Mouse (Mus musculus) forebrain, embryonic 16.5 days (tissue): Measurements from ENCODE around the gene Ubac2. TPM values are rescaled to one million over a fixed set of nuclear protein-coding genes. Genes with fewer than 3 reads are reported as not detected.
"Not testable (repeated sequence)": the region's sequence is repeated elsewhere in the genome, so short reads cannot be mapped to it uniquely, and the experiment has no call there.

Experiments used
- ATAC-seq: fragments of 200-750 bp; cut with Nextera tagmentation; 2 replicates; pipeline ENCODE4 v1.8.0; 2017; ENCODE audit warnings: mild to moderate bottlenecking, moderate library complexity
- H3K27ac ChIP-seq: fragments of 300-500 bp; sonication (generic); 2 replicates; pipeline ENCODE4 v1.5.1; 2014; ENCODE audit warnings: low read length, control low read depth
- H3K27me3 ChIP-seq: fragments of 300-500 bp; sonication (generic); replicated peaks from 2 replicates; pipeline ENCODE4 v1.6.1; 2014; ENCODE audit warnings: low read length; ENCODE audit not compliant: control insufficient read depth, insufficient read depth
- H3K36me3 ChIP-seq: fragments of 300-500 bp; sonication (generic); 2 replicates; pipeline ENCODE4 v1.6.1; 2014; ENCODE audit not compliant: control insufficient read depth, insufficient read depth
- H3K4me1 ChIP-seq: fragments of 300-500 bp; sonication (generic); replicated peaks from 2 replicates; pipeline ENCODE4 v1.6.1; 2014; ENCODE audit warnings: low read length; ENCODE audit not compliant: control insufficient read depth, insufficient read depth
- H3K4me2 ChIP-seq: fragments of 300-500 bp; sonication (generic); 2 replicates; pipeline ENCODE4 v1.6.1; 2014; ENCODE audit warnings: mild to moderate bottlenecking, low read length, control low read depth
- H3K4me3 ChIP-seq: fragments of 300-500 bp; sonication (generic); replicated peaks from 2 replicates; pipeline ENCODE4 v1.5.1; 2014; ENCODE audit warnings: mild to moderate bottlenecking, low read length, control low read depth
- H3K9ac ChIP-seq: fragments of 300-500 bp; sonication (generic); replicated peaks from 2 replicates; pipeline ENCODE4 v1.6.1; 2014; ENCODE audit warnings: low read depth, low read length, control low read depth
- H3K9me3 ChIP-seq: fragments of 300-500 bp; sonication (generic); 2 replicates; pipeline ENCODE4 v1.6.1; 2016; ENCODE audit warnings: low read length; ENCODE audit not compliant: control insufficient read depth
- WGBS: fragments of 180-500 bp; shearing (Covaris S2); extraction: QIAGEN DNeasy Blood & Tissue Kit; methylation state at CpG from one replicate; pipeline ENCODE4 v1.1.7; 2014; 5-methylcytosine and 5-hydroxymethylcytosine counted together
- polyA plus RNA-seq: library from polyadenylated mRNA; unstranded; fragments of >200 nt; fragmentation: Nextera tagmentation; extraction: Ambion mirVana; gene quantifications from 2 replicates; pipeline ENCODE4 v1.2.1, GENCODE M21; 2015

Ubac2 gene
- polyA plus RNA-seq, 1 experiment from 2014 or later: 51.0 TPM

GRCm38 (mm10) chr14:122066243-122066642, 187.8 kb downstream of the Ubac2 start:
- H3K4me2 ChIP-seq: no peak overlapping the region
- WGBS: 82% methylated on average over 4 of the region's 4 CpGs
- no peaks in the 10 kb centered on the region for H3K9me3 ChIP-seq
- no peak overlapping the region for H3K9ac ChIP-seq
- ATAC-seq: no peak
- H3K4me1 ChIP-seq: no peaks in the 10 kb centered on the region
- no peak overlapping the region for H3K27ac ChIP-seq
- no peaks in the 10 kb centered on the region for H3K27me3 ChIP-seq
- H3K4me3 ChIP-seq: no peak overlapping the region
- no peaks in the 10 kb centered on the region for H3K36me3 ChIP-seq

GRCm38 (mm10) chr14:122068036-122068435, 189.6 kb downstream of the Ubac2 start:
- not testable (repeated sequence) for H3K36me3 ChIP-seq, H3K27ac ChIP-seq, ATAC-seq, H3K4me2 ChIP-seq, H3K27me3 ChIP-seq, H3K9ac ChIP-seq, H3K9me3 ChIP-seq, H3K4me3 ChIP-seq, H3K4me1 ChIP-seq
- 29% methylated on average over 3 of the region's 3 CpGs for WGBS

GRCm38 (mm10) chr14:122068801-122069695, 190.6 kb downstream of the Ubac2 start:
- ATAC-seq: no peak
- no peak overlapping the region for H3K9ac ChIP-seq
- no peaks in the 10 kb centered on the region for H3K9me3 ChIP-seq
- no peak overlapping the region for H3K4me2 ChIP-seq
- no peaks in the 10 kb centered on the region for H3K27me3 ChIP-seq
- H3K27ac ChIP-seq: no peak overlapping the region
- no peaks in the 10 kb centered on the region for H3K36me3 ChIP-seq
- H3K4me1 ChIP-seq: no peaks in the 10 kb centered on the region
- WGBS: 53% methylated on average over 11 of the region's 11 CpGs
- no peak overlapping the region for H3K4me3 ChIP-seq

DNA sequence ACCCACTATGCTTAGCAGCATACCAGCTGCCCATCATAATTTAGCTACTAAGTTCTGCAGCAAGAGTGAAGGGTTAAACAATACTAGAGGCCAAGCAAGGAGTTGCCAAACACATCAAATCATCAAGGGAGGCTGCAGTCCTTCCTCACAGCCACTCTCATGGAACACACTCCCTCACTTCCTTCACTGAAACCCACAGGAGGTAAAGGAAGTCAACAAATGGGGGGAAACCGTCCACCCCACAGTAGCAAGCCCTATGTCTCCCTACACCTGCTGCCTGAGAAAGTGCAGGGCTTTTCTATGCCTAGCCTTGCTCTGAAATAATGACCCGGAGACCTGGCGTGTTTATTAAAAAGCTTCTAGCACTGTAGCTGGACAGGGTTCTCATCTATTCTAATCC, 191.5 kb downstream of the Ubac2 start:
- Histone ChIP-seq H3K4me2 (no peak overlapping the region), H3K9ac (no peak overlapping the region), H3K9me3 (no peaks in the 10 kb centered on the region), H3K36me3 (no peaks in the 10 kb centered on the region), H3K27ac (no peak overlapping the region), H3K4me3 (no peak overlapping the region), H3K27me3 (no peaks in the 10 kb centered on the region), H3K4me1 (no peaks in the 10 kb centered on the region)
- no peak for ATAC-seq
- 91% methylated on average over 3 of the region's 3 CpGs for WGBS

Other genes starting within 250 kb of the Ubac2 start
- gene Dock9, start 80.8 kb upstream of the Ubac2 start, polyA plus RNA-seq: 14.5 and 15.8 TPM in 2 replicates
- gene Gpr18, start 37.2 kb downstream of the Ubac2 start, polyA plus RNA-seq: 0.28 TPM in 1 of 2 replicates, not detected in the other
- 1.1 and 1.3 TPM in 2 replicates for gene Gpr183, start 86.6 kb downstream of the Ubac2 start, polyA plus RNA-seq
- not detected in 2 replicates for gene Timm8a2, start 156.1 kb downstream of the Ubac2 start, polyA plus RNA-seq
- 114 and 130 TPM in 2 replicates for gene Tm9sf2, start 228.4 kb downstream of the Ubac2 start, polyA plus RNA-seq